Mouse (Mus musculus): ENCODE data around the gene 0610010F05Rik. TPM values are rescaled to one million over a fixed set of nuclear protein-coding genes. Genes with fewer than 3 reads are reported as not detected.
"Not testable (repeated sequence)": the region's sequence is repeated elsewhere in the genome, so short reads cannot be mapped to it uniquely, and the experiment has no call there.

0610010F05Rik gene
- total and polyA plus RNA-seq, 3 experiments, result 5.5 to 43.9 (median 42.1) TPM

DNA sequence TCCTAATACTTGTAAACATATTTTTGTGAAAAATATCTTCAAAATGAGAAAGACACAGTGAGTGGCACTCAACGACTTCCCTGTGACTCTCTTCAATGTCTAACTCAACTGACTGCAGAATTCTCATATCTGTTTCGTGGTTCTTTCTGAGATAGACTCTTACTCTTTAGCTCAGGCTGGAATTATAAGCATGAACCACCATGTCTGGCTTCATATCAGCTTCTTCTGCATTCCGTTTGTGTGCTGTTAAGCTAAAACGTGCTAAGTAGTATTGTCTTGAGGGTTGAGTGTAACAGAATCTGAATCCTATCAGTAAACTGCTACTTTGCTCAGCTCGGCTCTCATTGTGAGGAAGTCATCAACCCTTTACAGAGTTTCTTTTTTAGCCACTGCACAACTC, 14.4 kb downstream of the 0610010F05Rik start:
- peaks cover 34% of the 10 kb centered on the region for H3K36me3 ChIP-seq (replicated peaks)
- H3K4me3 ChIP-seq (ENCODE audit: low read depth, low read length), result no peak overlapping the region
- no peaks in the 10 kb centered on the region for H3K9me3 ChIP-seq (replicated peaks)
- TF ChIP-seq CTCF (IDR thresholded peaks at IDR 0.05; ENCODE audit: low read depth, low read length) (no peak), GATA2 (IDR thresholded peaks at IDR 0.05; ENCODE audit: borderline replicate concordance, low read depth, low read length) (no peak), POLR2AphosphoS5 (IDR thresholded peaks at IDR 0.05; ENCODE audit: insufficient replicate concordance, low read depth, low read length) (no peak)
- DNase-seq (ENCODE audit: low spot score) (no peak), ATAC-seq (ENCODE audit: extremely low read depth, insufficient number of reproducible peaks, low FRiP score, poor library complexity, severe bottlenecking) (no peak)
- H3K27me3 ChIP-seq (ENCODE audit: insufficient read depth, low read length), result no peaks in the 10 kb centered on the region
- H3K4me1 ChIP-seq (ENCODE audit: insufficient read depth, low read depth, low read length), result no peaks in the 10 kb centered on the region

DNA sequence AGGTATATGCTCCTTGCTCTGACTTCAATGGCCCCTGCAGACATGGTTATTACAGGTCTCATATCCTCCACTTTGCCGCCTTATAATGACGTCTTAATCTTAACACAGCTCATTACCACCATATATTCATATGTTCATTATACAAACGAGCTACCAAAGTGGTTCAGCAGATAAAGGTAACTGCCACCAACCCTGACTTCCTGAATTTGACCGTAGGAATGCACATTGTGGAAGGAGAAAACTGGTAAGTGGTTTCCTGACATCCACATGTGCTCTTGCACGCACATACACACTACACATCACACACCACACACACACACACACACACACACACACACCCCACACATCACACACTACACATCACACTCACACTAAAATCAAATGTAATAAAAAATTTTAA, 18.9 kb downstream of the 0610010F05Rik start:
- no peaks in the 10 kb centered on the region for H3K27me3 ChIP-seq (ENCODE audit: insufficient read depth, low read length)
- H3K4me3 ChIP-seq (ENCODE audit: low read depth, low read length), result no peak overlapping the region
- H3K4me1 ChIP-seq (ENCODE audit: insufficient read depth, low read depth, low read length), result no peaks in the 10 kb centered on the region
- no peak for TF ChIP-seq CTCF (IDR thresholded peaks at IDR 0.05; ENCODE audit: low read depth, low read length)
- no peak for TF ChIP-seq POLR2AphosphoS5 (IDR thresholded peaks at IDR 0.05; ENCODE audit: insufficient replicate concordance, low read depth, low read length)
- TF ChIP-seq TAL1 (conservative IDR thresholded peaks at IDR 0.05; ENCODE audit: low read depth, low read length), result no peak
- no peak for TF ChIP-seq GATA2 (IDR thresholded peaks at IDR 0.05; ENCODE audit: borderline replicate concordance, low read depth, low read length)
- no peak for TF ChIP-seq GATA1 (IDR thresholded peaks at IDR 0.05; ENCODE audit: borderline replicate concordance, low read length)
- peaks cover 36% of the 10 kb centered on the region for H3K36me3 ChIP-seq (replicated peaks)
- DNase-seq (ENCODE audit: low spot score), result no peak
- no peaks in the 10 kb centered on the region for H3K9me3 ChIP-seq (replicated peaks)
- no peak for ATAC-seq (ENCODE audit: extremely low read depth, insufficient number of reproducible peaks, low FRiP score, poor library complexity, severe bottlenecking)

DNA sequence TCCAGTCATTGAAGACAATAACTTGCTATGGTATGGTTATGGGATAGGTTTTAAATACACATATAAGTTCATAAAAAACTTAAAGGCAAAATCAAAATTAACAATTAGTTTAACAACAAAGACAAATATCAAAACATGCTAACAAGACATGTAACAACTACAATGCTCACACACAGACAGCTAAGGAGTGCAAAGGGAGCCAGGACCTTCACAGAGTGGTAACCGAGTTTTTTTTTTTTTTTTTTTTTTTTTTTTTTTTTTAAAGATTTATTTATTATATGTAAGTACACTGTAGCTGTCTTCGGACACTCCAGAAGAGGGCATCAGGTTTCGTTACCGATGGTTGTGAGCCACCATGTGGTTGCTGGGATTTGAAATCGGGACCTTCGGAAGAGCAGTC, 26.1 kb downstream of the 0610010F05Rik start:
- H3K27me3 ChIP-seq (ENCODE audit: insufficient read depth, low read length); H3K9me3 ChIP-seq (replicated peaks); H3K4me3 ChIP-seq (ENCODE audit: low read depth, low read length); ATAC-seq (ENCODE audit: extremely low read depth, insufficient number of reproducible peaks, low FRiP score, poor library complexity, severe bottlenecking); H3K4me1 ChIP-seq (ENCODE audit: insufficient read depth, low read depth, low read length); DNase-seq (ENCODE audit: low spot score): not testable (repeated sequence)
- peaks cover 32% of the 10 kb centered on the region for H3K36me3 ChIP-seq (replicated peaks)

DNA sequence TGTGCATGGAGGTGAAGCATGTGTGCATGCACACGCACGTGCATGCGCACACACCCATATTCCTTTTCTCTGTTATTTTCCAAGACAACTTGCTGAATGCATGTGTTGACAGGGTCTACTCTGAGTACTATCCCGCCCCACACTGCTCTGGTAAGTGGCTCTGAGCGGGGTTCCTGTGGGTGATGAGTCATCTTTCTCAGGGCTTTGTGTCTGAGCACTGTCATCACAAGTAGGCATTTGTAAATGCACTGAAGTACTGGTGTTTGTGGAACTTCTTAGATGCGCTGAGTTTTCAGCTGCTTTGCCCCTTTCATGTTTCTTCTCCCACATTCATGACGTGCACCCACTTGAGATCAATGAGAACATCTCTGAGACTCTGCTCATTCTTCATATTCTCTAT, 63.3 kb downstream of the 0610010F05Rik start:
- H3K4me1 ChIP-seq (ENCODE audit: insufficient read depth, low read depth, low read length), result no peaks in the 10 kb centered on the region
- TF ChIP-seq GATA1 (IDR thresholded peaks at IDR 0.05; ENCODE audit: borderline replicate concordance, low read length), result no peak
- TF ChIP-seq TAL1 (conservative IDR thresholded peaks at IDR 0.05; ENCODE audit: low read depth, low read length), result no peak
- TF ChIP-seq CTCF (IDR thresholded peaks at IDR 0.05; ENCODE audit: low read depth, low read length), result no peak
- TF ChIP-seq GATA2 (IDR thresholded peaks at IDR 0.05; ENCODE audit: borderline replicate concordance, low read depth, low read length), result no peak
- TF ChIP-seq POLR2AphosphoS5 (IDR thresholded peaks at IDR 0.05; ENCODE audit: insufficient replicate concordance, low read depth, low read length), result no peak
- no peak overlapping the region for H3K4me3 ChIP-seq (ENCODE audit: low read depth, low read length)
- peaks cover 62% of the 10 kb centered on the region for H3K36me3 ChIP-seq (replicated peaks)
- H3K27me3 ChIP-seq (ENCODE audit: insufficient read depth, low read length), result no peaks in the 10 kb centered on the region
- no peak for ATAC-seq (ENCODE audit: extremely low read depth, insufficient number of reproducible peaks, low FRiP score, poor library complexity, severe bottlenecking)
- DNase-seq (ENCODE audit: low spot score), result no peak
- H3K9me3 ChIP-seq (replicated peaks), result no peaks in the 10 kb centered on the region

DNA sequence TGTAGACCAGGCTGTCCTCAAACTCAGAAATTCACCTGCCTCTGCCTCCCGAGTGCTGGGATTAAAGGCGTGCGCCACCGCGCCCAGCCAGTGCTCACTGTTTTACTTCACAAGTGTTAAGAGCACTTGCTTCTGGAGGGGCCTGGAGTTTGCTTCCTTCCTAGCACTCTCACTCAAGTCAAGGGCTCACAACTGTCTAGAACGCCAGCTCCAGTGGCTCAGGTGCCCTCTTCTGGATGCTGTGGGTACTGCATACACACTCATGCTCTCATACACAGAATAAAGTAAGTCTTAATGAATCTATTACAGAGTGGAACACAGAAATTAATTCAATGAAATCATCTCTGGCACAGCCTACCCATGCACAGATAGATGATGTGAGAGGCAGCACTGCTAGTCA, 67.7 kb downstream of the 0610010F05Rik start:
- Histone ChIP-seq H3K4me3 (ENCODE audit: low read depth, low read length) (no peak overlapping the region), H3K9me3 (replicated peaks) (no peaks in the 10 kb centered on the region), H3K27me3 (ENCODE audit: insufficient read depth, low read length) (no peaks in the 10 kb centered on the region), H3K4me1 (ENCODE audit: insufficient read depth, low read depth, low read length) (no peaks in the 10 kb centered on the region), H3K36me3 (replicated peaks) (peaks cover 54% of the 10 kb centered on the region)
- peak; percentile 26 for DNase-seq (ENCODE audit: low spot score)
- TF ChIP-seq CTCF (IDR thresholded peaks at IDR 0.05; ENCODE audit: low read depth, low read length) (peak; percentile 73), GATA1 (IDR thresholded peaks at IDR 0.05; ENCODE audit: borderline replicate concordance, low read length) (no peak)
- ATAC-seq (ENCODE audit: extremely low read depth, insufficient number of reproducible peaks, low FRiP score, poor library complexity, severe bottlenecking), result no peak

DNA sequence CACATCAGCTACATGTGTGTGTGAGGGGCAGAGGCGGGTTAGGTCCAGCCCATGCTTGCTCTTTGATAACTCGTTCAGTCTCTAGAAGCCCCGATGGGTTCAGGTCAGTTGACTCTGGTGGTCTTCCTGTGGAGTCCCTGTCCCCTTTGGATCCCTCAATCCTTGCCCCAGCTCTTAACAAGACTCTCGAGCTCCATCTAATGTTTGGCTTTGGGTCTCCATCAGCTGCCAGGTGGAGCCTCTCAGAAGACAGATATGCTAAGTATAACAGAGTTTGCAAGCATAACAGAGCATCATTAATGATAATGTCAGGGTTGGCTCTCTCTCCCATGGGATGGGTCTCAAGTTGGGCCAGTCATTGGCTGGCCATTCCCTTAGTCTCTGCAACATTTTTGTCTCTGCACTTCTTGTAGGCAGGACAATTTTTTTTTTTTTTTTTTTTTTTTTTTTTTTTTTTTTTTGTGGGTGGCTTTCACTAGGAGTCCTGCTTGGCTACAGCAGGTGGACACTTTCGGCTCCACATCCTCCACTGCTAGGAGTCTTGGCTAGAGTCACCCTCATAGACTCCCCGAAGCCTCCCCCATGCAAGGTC, 76.3 kb downstream of the 0610010F05Rik start:
- no peak for ATAC-seq (ENCODE audit: extremely low read depth, insufficient number of reproducible peaks, low FRiP score, poor library complexity, severe bottlenecking)
- no peak overlapping the region for H3K4me3 ChIP-seq (ENCODE audit: low read depth, low read length)

DNA sequence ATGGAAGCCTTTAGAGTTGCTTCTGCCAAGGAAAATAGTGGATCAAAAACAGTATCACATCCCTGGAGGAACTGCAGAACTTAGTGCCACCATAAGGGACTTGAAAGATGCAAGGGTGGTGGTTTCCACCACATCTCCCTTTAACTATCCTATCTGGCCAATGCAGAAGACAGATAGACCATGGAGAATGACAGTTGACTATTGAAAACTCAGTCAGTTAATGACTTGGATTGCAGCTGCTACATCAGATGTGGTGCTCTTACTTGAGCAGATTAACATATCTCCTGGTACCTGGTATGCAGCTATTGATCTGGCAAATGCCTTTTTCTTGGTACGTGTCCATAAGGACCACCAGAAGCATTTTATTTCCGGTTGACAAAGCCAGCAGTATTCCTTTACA, 96.0 kb downstream of the 0610010F05Rik start:
- Histone ChIP-seq H3K36me3 (replicated peaks) (no peaks in the 10 kb centered on the region), H3K4me1 (ENCODE audit: insufficient read depth, low read depth, low read length) (no peaks in the 10 kb centered on the region), H3K4me3 (ENCODE audit: low read depth, low read length) (no peak overlapping the region), H3K9me3 (replicated peaks) (no peaks in the 10 kb centered on the region), H3K27me3 (ENCODE audit: insufficient read depth, low read length) (peaks cover 14% of the 10 kb centered on the region)
- ATAC-seq (ENCODE audit: extremely low read depth, insufficient number of reproducible peaks, low FRiP score, poor library complexity, severe bottlenecking), result no peak
- TF ChIP-seq GATA2 (IDR thresholded peaks at IDR 0.05; ENCODE audit: borderline replicate concordance, low read depth, low read length) (no peak), GATA1 (IDR thresholded peaks at IDR 0.05; ENCODE audit: borderline replicate concordance, low read length) (no peak), TAL1 (conservative IDR thresholded peaks at IDR 0.05; ENCODE audit: low read depth, low read length) (no peak), CTCF (IDR thresholded peaks at IDR 0.05; ENCODE audit: low read depth, low read length) (no peak), POLR2AphosphoS5 (IDR thresholded peaks at IDR 0.05; ENCODE audit: insufficient replicate concordance, low read depth, low read length) (no peak)
- no peak for DNase-seq (ENCODE audit: low spot score)

More for the DNA sequence above, 76.3 kb downstream of the 0610010F05Rik start:
- TF ChIP-seq GATA2 (IDR thresholded peaks at IDR 0.05; ENCODE audit: borderline replicate concordance, low read depth, low read length) (no peak), CTCF (IDR thresholded peaks at IDR 0.05; ENCODE audit: low read depth, low read length) (no peak), POLR2AphosphoS5 (IDR thresholded peaks at IDR 0.05; ENCODE audit: insufficient replicate concordance, low read depth, low read length) (no peak), GATA1 (IDR thresholded peaks at IDR 0.05; ENCODE audit: borderline replicate concordance, low read length) (no peak), TAL1 (conservative IDR thresholded peaks at IDR 0.05; ENCODE audit: low read depth, low read length) (no peak)
- Histone ChIP-seq H3K36me3 (replicated peaks) (no peaks in the 10 kb centered on the region), H3K4me1 (ENCODE audit: insufficient read depth, low read depth, low read length) (no peaks in the 10 kb centered on the region), H3K9me3 (replicated peaks) (no peaks in the 10 kb centered on the region), H3K27me3 (ENCODE audit: insufficient read depth, low read length) (no peaks in the 10 kb centered on the region; the same call in 1 of the 2 replicates)
- no peak for DNase-seq (ENCODE audit: low spot score)
